Mouse (Mus musculus) CH12.LX (cell line): ENCODE results near the gene Stk40. TPM values are rescaled to one million over a fixed set of nuclear protein-coding genes. Genes with fewer than 3 reads are reported as not detected.

ENCODE experiments used
- DNase-seq: peaks from one replicate; pipeline ENCODE4 v3.0.0-alpha.2; 2013; ENCODE audit errors: extremely low read depth
- H3K27ac ChIP-seq: 2 replicates; pipeline ENCODE4 v1.5.1; 2012; ENCODE audit warnings: low read depth, mild to moderate bottlenecking, control low read depth, moderate library complexity; ENCODE audit not compliant: insufficient read depth
- H3K27me3 ChIP-seq: replicated peaks from 2 replicates; pipeline ENCODE3; 2012; ENCODE audit warnings: inconsistent platforms
- H3K36me3 ChIP-seq, 2 experiments: replicated peaks in 1 of 2; 2 replicates each; pipeline versions ENCODE3 to v1.6.1; 2012; ENCODE audit warnings: inconsistent platforms in 1 of 2, low read length in 1 of 2, mild to moderate bottlenecking in 1 of 2, mixed read lengths in 1 of 2, moderate library complexity in 1 of 2; ENCODE audit not compliant: control insufficient read depth in 1 of 2, insufficient read depth in 1 of 2
- H3K4me1 ChIP-seq, 2 experiments: 2 replicates each; pipeline ENCODE4 v1.6.1; 2012; ENCODE audit warnings: inconsistent platforms in 1 of 2, moderate library complexity in 1 of 2; ENCODE audit not compliant: insufficient read depth in 2 of 2, control insufficient read depth in 1 of 2
- H3K4me2 ChIP-seq: 2 replicates; pipeline ENCODE4 v1.6.1; 2012; ENCODE audit warnings: low read depth, mild to moderate bottlenecking, control low read depth; ENCODE audit not compliant: poor library complexity, insufficient read depth, severe bottlenecking
- H3K4me3 ChIP-seq, 3 experiments: fragments of 150-350 bp in 1 of 3; sonication (generic) in 1 of 3; replicated peaks in 1 of 3; 2 replicates each; pipeline versions ENCODE3 to v1.5.1; 2011 to 2012; ENCODE audit warnings: low read depth in 2 of 3, low read length in 2 of 3, mild to moderate bottlenecking in 2 of 3, moderate library complexity in 2 of 3, control low read depth in 1 of 3, improper control_type of control experiment in 1 of 3, inconsistent platforms in 1 of 3, mixed read lengths in 1 of 3; ENCODE audit not compliant: poor library complexity in 1 of 3
- H3K79me2 ChIP-seq: replicated peaks from 2 replicates; pipeline ENCODE4 v1.6.1; 2012; ENCODE audit warnings: mild to moderate bottlenecking, moderate library complexity; ENCODE audit not compliant: control insufficient read depth, poor library complexity, insufficient read depth, severe bottlenecking; ENCODE audit errors: extremely low read depth
- H3K9ac ChIP-seq: 2 replicates; pipeline ENCODE4 v1.6.1; 2012; ENCODE audit warnings: low read depth, mild to moderate bottlenecking, control low read depth, moderate library complexity; ENCODE audit not compliant: insufficient read depth
- H3K9me3 ChIP-seq: replicated peaks from 2 replicates; pipeline ENCODE3; 2012; ENCODE audit warnings: low read length, inconsistent platforms, mixed read lengths
- BHLHE40 ChIP-seq: IDR thresholded peaks from 2 replicates; pipeline ENCODE4 v1.6.1; 2011; ENCODE audit warnings: mild to moderate bottlenecking, low read depth, low read length, improper control_type of control experiment
- HCFC1 ChIP-seq: IDR thresholded peaks from 2 replicates; pipeline ENCODE4 v1.6.1; 2012; ENCODE audit warnings: low read depth, mild to moderate bottlenecking, inconsistent platforms, low read length, improper control_type of control experiment
- IRF4 ChIP-seq: IDR thresholded peaks from 2 replicates; pipeline ENCODE4 v1.6.1; 2014; ENCODE audit warnings: low read depth, mild to moderate bottlenecking, inconsistent platforms, low read length, improper control_type of control experiment
- JUND ChIP-seq: conservative IDR thresholded peaks from 2 replicates; pipeline ENCODE4 v1.6.1; 2011; ENCODE audit warnings: low read depth, low read length, improper control_type of control experiment
- KAT2A ChIP-seq: IDR thresholded peaks from 2 replicates; pipeline ENCODE4 v1.6.1; 2012; ENCODE audit warnings: low read length, improper control_type of control experiment, inconsistent platforms; ENCODE audit not compliant: insufficient replicate concordance
- MYC ChIP-seq: IDR thresholded peaks from 2 replicates; pipeline ENCODE4 v1.6.1; 2011; ENCODE audit warnings: low read depth, mild to moderate bottlenecking, improper control_type of control experiment, low read length
- NELFE ChIP-seq: IDR thresholded peaks from 2 replicates; pipeline ENCODE4 v1.6.1; 2011; ENCODE audit warnings: low read depth, low read length, improper control_type of control experiment
- PAX5 ChIP-seq: IDR thresholded peaks from 2 replicates; pipeline ENCODE4 v1.6.1; 2012; ENCODE audit warnings: low read length, inconsistent platforms, mixed read lengths
- RAD21 ChIP-seq: IDR thresholded peaks from 2 replicates; pipeline ENCODE4 v1.6.1; 2011; ENCODE audit warnings: low read depth, mild to moderate bottlenecking, low read length, improper control_type of control experiment, moderate library complexity
- SMC3 ChIP-seq: IDR thresholded peaks from 2 replicates; pipeline ENCODE4 v1.6.1; 2011; ENCODE audit warnings: low read depth, low read length, improper control_type of control experiment
- TCF12 ChIP-seq: IDR thresholded peaks from 2 replicates; pipeline ENCODE4 v1.6.1; 2014; ENCODE audit warnings: low read depth, mild to moderate bottlenecking, inconsistent platforms, low read length, improper control_type of control experiment
- USF2 ChIP-seq: conservative IDR thresholded peaks from 2 replicates; pipeline ENCODE4 v1.6.1; 2011; ENCODE audit warnings: low read depth, low read length, improper control_type of control experiment
- ZKSCAN1 ChIP-seq: IDR thresholded peaks from 2 replicates; pipeline ENCODE4 v1.6.1; 2012; ENCODE audit warnings: low read depth, inconsistent platforms, low read length, improper control_type of control experiment, borderline replicate concordance
- ZMIZ1 ChIP-seq: IDR thresholded peaks from 2 replicates; pipeline ENCODE4 v1.6.1; 2012; ENCODE audit warnings: low read depth, mild to moderate bottlenecking, inconsistent platforms, low read length, improper control_type of control experiment
- ZNF384 ChIP-seq: IDR thresholded peaks from 2 replicates; pipeline ENCODE4 v1.6.1; 2012; ENCODE audit warnings: low read depth, low read length, improper control_type of control experiment, inconsistent platforms
- dilution Hi-C: fragments of 300-500 bp; cut with MboI; formaldehyde crosslinking; loops from 2 replicates; pipeline ENCODE4 v1.14.3; 2020; ENCODE audit warnings: low sequenced_read_pairs; ENCODE audit not compliant: extremely low pct_unique_long_range_greater_than_20kb, extremely low pct_ligation_motif_present
- in situ Hi-C: fragments of 300-500 bp; cut with MboI; formaldehyde crosslinking; loops from 3 replicates; pipeline ENCODE4 v1.14.3; 2019; ENCODE audit warnings: low sequenced_read_pairs, low pct_ligation_motif_present, low pct_unique_long_range_greater_than_20kb, mixed read lengths
- polyA plus RNA-seq: library from polyadenylated mRNA; unstranded; fragments of >175 nt; gene quantifications from 2 replicates; pipeline ENCODE4 v1.2.1, GENCODE M21; 2012; ENCODE audit warnings: low read depth; ENCODE audit not compliant: insufficient read length
- total RNA-seq, 2 experiments: library from RNA; depleted of rRNA; stranded (reverse); fragments of 300-350 nt in 1 of 2; fragments of >200 nt in 1 of 2; gene quantifications; 2 replicates each; pipeline ENCODE4 v1.2.3; 2012 to 2014

Stk40 gene
- total and polyA plus RNA-seq, 3 experiments, result 8.6 to 33.0 (median 16.4) TPM

DNA sequence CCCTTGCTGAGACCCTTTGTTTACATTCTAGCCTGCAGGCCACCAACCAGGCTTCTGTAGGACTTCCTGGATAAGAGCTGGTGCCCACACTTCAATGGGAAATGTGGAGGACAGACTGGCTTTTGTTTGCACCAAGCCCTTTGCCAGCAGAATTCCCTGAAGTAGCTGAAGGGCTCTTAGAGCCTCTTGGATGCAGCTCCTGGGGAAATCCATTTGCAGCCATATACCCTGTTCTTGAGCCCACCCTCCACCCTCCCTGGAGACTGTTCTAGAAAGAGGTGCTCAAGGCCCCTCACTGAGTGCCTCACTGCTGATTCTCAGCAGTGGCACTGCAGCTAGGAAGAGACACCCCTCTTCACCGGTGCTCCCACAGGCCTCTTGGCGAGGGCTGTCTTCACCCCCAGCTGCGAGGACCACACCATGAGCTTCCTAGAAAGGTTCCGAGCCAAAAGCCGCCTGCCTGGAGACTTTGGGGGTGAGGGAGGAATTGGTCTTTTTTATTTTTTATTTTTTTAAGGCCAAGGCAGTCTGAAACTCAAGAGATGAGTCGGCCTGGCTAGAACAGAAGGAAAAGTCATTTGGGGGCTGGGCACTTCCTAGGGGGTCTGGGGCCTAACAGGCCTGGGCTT lies 29.0 kb downstream of the Stk40 start:
- in situ Hi-C loops, result no loop called here
- peaks cover 0 to 13% of the 10 kb centered on the region in 2 experiments; a peak in 2 of 4 replicates for H3K4me1 ChIP-seq
- peaks cover 87 to 96% of the 10 kb centered on the region in 2 experiments for H3K36me3 ChIP-seq
- DNase-seq, result no peak
- no peak for TF ChIP-seq IRF4
- TF ChIP-seq SMC3, result no peak
- TF ChIP-seq HCFC1, result no peak
- TF ChIP-seq RAD21, result no peak
- no peak for TF ChIP-seq BHLHE40
- TF ChIP-seq ZMIZ1, result no peak
- TF ChIP-seq TCF12, result no peak
- no peak for TF ChIP-seq JUND
- no peak for TF ChIP-seq ZKSCAN1
- no peak for TF ChIP-seq NELFE
- no peak for TF ChIP-seq ZNF384
- no peak for TF ChIP-seq USF2
- TF ChIP-seq, all 38 proteins: peak for 0
- H3K27ac ChIP-seq, result no peak overlapping the region
- H3K79me2 ChIP-seq, result no peaks in the 10 kb centered on the region
- dilution Hi-C loops, result no loop called here
- H3K4me2 ChIP-seq, result no peak overlapping the region
- no peaks in the 10 kb centered on the region for H3K27me3 ChIP-seq
- H3K9me3 ChIP-seq, result no peaks in the 10 kb centered on the region
- no peak overlapping the region for H3K4me3 ChIP-seq
- H3K9ac ChIP-seq, result no peak overlapping the region

DNA sequence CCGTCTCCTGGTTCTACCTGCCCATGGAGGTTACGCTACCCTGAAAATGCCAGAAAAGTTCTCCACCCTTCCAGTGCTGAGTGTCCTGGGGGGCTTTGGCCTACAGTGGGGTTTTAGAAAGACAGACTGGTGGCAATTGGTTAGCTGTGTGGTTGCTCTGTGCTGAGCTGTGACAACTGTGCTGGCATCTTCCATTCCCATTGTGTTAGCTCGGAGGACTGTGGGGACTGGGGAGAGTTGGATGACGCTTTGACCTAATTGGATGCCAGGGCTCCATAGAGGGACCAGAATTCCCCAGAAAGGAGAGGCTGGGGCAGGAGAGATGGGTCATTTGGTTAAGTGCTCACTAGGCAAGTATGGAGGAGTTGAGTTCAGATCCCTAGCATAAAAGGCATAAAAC lies 30.5 kb downstream of the Stk40 start:
- H3K27me3 ChIP-seq, result no peaks in the 10 kb centered on the region
- H3K9ac ChIP-seq, result no peak overlapping the region
- H3K4me2 ChIP-seq, result no peak overlapping the region
- no peak for TF ChIP-seq PAX5
- TF ChIP-seq ZKSCAN1, result no peak
- TF ChIP-seq BHLHE40, result no peak
- no peak for TF ChIP-seq RAD21
- TF ChIP-seq MYC, result no peak
- TF ChIP-seq KAT2A, result no peak
- H3K36me3 ChIP-seq, result peaks cover 90 to 96% of the 10 kb centered on the region in 2 experiments
- H3K4me1 ChIP-seq, result peaks cover 0 to 20% of the 10 kb centered on the region in 2 experiments; a peak in 3 of 4 replicates
- no peaks in the 10 kb centered on the region for H3K79me2 ChIP-seq
- H3K9me3 ChIP-seq, result no peaks in the 10 kb centered on the region
- dilution Hi-C loops (no loop called here), in situ Hi-C loops (no loop called here)
- H3K4me3 ChIP-seq, result no peak overlapping the region
- DNase-seq, result no peak
- H3K27ac ChIP-seq, result no peak overlapping the region
